Mouse (Mus musculus) hindbrain, embryonic 13.5 days (tissue): ENCODE measurements around the gene Lypd4. TPM values are rescaled to one million over a fixed set of nuclear protein-coding genes. Genes with fewer than 3 reads are reported as not detected.

Experiments used
- ATAC-seq: fragments of 200-750 bp; cut with Nextera tagmentation; 2 replicates; pipeline ENCODE4 v1.8.0; 2017; ENCODE audit warnings: moderate TSS enrichment; ENCODE audit not compliant: low FRiP score
- H3K27ac ChIP-seq: fragments of 300-500 bp; sonication (generic); 2 replicates; pipeline ENCODE4 v1.5.1; 2015; ENCODE audit warnings: inconsistent platforms, mild to moderate bottlenecking, moderate library complexity
- H3K27me3 ChIP-seq: fragments of 300-500 bp; sonication (generic); 2 replicates; pipeline ENCODE4 v1.6.1; 2015; ENCODE audit warnings: mild to moderate bottlenecking, inconsistent platforms
- H3K36me3 ChIP-seq: fragments of 300-500 bp; sonication (generic); 2 replicates; pipeline ENCODE4 v1.6.1; 2015; ENCODE audit warnings: mild to moderate bottlenecking, inconsistent platforms
- H3K4me1 ChIP-seq: fragments of 300-500 bp; sonication (generic); replicated peaks from 2 replicates; pipeline ENCODE4 v1.6.1; 2015; ENCODE audit warnings: inconsistent platforms
- H3K4me2 ChIP-seq: fragments of 300-500 bp; sonication (generic); 2 replicates; pipeline ENCODE4 v1.6.1; 2015; ENCODE audit warnings: inconsistent platforms, mild to moderate bottlenecking, moderate library complexity
- H3K4me3 ChIP-seq: fragments of 300-500 bp; sonication (generic); 2 replicates; pipeline ENCODE4 v1.5.1; 2015; ENCODE audit warnings: mild to moderate bottlenecking, inconsistent platforms
- H3K9ac ChIP-seq: fragments of 300-500 bp; sonication (generic); 2 replicates; pipeline ENCODE4 v1.6.1; 2015; ENCODE audit warnings: mild to moderate bottlenecking, inconsistent platforms
- H3K9me3 ChIP-seq: fragments of 300-500 bp; sonication (generic); 2 replicates; pipeline ENCODE4 v1.6.1; 2016; ENCODE audit warnings: inconsistent platforms
- WGBS: fragments of 180-500 bp; shearing (Covaris S2); methylation state at CpG from one replicate; pipeline ENCODE4 v1.1.7; 2015; 5-methylcytosine and 5-hydroxymethylcytosine counted together
- polyA plus RNA-seq: library from polyadenylated mRNA; unstranded; fragments of >200 nt; fragmentation: Nextera tagmentation; extraction: Ambion mirVana; gene quantifications from 2 replicates; pipeline ENCODE4 v1.2.1, GENCODE M21; 2015

Lypd4 gene
- polyA plus RNA-seq, 1 experiment from 2014 or later: not detected

DNA sequence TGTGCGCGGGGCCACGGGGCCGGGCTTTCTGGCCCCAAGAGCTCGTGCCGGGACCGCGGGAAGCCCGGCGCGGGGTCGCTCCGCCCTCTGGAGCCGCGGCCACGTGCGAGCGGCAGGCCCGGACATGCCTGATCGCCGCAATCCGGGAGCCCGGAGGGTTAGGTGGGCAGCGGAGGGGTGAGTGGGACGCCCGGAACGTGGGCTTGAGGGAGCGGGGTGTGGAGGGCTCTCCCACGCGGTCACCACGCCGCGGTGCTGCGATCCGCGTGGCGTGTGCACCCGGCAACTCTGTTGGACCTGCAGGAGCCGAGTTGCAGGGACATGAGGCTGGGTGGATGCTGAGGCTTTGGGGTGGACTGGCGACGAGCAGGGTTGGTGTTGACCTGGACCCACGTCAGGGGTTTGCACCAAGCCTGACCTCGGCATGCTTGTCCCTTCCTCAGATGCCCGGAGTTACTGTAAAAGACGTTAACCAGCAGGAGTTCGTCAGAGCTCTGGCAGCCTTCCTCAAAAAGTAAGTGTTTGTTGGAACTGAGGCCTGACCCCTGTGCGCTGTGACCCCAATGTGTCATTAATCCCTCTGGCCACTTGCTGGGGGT, 15.1 kb upstream of the Lypd4 start:
- Histone ChIP-seq H3K4me2 (peak overlapping the region; percentile 89), H3K9ac (peak overlapping the region; percentile 100), H3K27me3 (no peaks in the 10 kb centered on the region), H3K4me1 (peaks cover 33% of the 10 kb centered on the region), H3K36me3 (peaks cover 42% of the 10 kb centered on the region), H3K9me3 (no peaks in the 10 kb centered on the region), H3K27ac (peak overlapping the region; percentile 91), H3K4me3 (peak overlapping the region; percentile 96)
- peak; percentile 9; the same call in 1 of the 2 replicates for ATAC-seq
- WGBS: 1% methylated on average over 46 of the region's 47 CpGs

DNA sequence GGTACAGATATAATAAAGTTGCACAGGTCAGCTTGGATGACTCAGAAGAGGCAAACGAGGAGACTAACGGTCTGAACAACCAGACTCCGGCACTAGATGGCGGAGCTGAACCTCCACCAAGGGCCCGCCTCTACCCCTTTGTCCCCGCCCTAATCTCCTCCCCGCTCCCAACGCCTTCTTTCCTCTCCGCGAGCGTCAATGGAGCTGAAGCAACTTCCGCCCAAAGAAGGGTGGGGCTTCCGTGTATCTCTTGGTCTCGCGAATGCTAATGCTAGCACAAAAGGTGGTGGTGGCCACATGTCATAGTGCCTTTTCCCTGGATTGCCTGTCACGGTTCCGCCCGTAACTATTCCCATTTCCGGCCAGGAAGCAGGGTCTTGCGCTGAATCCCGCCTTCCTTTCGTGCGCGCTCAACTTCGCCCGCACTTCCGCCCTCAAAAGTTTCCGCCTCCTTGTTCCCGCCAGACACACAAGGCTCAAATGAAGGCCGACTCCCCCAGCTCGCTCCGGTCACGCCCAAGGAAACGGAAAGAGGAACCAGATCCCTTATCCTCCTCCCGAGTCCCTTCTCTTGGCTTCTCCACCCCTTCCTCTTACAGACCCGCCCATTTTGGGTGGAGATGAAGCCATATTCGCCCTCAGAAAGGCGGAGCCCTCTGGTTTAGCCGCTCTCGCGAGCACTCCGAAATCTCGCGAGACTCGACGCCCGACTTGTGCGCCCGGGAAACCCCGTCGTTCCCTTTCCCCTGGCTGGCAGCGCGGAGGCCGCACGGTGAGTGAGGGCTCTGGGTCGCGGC, 14.4 kb upstream of the Lypd4 start, which contains the start of gene Rps19:
Gene Rps19 (plus strand): TSS at position 476 of the 797 bp plus-strand sequence.
- H3K27me3 ChIP-seq: no peaks in the 10 kb centered on the region
- under 1% methylated on average over 57 of the region's 57 CpGs for WGBS
- H3K4me3 ChIP-seq: peak within 1 kb of the TSS; percentile 96
- ATAC-seq: peak; percentile 94
- H3K9me3 ChIP-seq: no peaks in the 10 kb centered on the region
- H3K36me3 ChIP-seq: peaks cover 35% of the 10 kb centered on the region
- H3K4me1 ChIP-seq: peaks cover 33% of the 10 kb centered on the region
- peak within 1 kb of the TSS; percentile 100 for H3K9ac ChIP-seq
- H3K27ac ChIP-seq: peak within 1 kb of the TSS; percentile 91
- peak within 1 kb of the TSS; percentile 89 for H3K4me2 ChIP-seq

DNA sequence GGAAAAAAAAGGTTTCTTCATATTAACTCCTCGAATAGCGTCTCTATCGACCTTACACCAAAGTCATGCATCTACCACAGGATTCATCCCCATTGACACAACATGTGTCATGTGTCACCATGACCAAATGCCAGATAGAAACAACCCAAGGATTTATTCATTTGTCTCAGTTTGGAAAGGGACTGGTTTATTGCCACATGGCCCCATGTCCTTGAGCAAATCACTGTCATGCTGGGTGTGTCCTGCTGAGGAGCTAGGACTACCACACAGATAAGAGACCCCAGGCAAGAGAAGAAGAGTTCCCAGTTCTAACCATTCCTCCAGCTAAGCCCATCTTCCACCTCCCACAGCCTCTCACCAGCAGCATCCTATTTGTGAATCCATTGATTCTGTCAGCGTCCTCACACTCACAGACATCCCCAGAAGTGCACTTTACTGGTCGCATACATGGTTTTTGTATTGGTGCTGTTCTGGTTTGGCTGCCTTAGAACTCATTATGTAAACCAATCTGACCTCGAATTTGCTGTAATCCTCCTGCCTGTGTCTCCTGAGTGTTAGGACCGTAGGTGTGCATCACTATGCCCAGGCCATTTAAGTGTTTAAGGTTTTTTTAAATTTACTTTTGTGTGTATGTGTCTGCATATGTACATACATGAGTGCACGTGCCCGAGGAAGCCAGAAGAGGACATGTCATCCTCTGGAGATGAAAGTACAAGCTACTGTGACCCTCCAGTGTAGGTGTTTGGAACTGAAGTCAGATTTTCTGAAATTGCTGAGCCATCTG, 12.9 kb upstream of the Lypd4 start:
- Histone ChIP-seq H3K4me2 (no peak overlapping the region), H3K36me3 (peaks cover 20% of the 10 kb centered on the region), H3K4me3 (no peak overlapping the region), H3K9ac (no peak overlapping the region), H3K27ac (no peak overlapping the region), H3K27me3 (no peaks in the 10 kb centered on the region), H3K9me3 (no peaks in the 10 kb centered on the region), H3K4me1 (peaks cover 26% of the 10 kb centered on the region)
- 96% methylated on average over 9 of the region's 9 CpGs for WGBS
- ATAC-seq: no peak

DNA sequence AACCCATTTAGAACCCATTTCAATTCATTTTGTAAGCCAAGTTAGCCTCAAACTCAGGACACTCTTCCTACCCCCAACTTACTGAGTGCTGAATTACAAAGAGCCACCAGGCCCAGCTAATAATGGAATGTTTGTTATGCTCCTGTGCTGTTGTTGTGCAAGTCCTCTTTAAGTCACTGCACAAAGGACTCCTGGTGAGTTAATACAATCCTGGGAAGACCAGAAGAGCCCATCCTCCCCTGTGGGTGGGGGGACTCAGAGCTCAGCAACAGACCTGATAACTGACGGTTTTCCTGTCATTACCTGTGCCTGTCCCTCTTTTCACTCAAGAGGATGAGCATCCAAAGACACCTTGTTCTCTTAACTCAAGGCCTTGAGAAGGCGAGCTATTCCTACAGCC, 9.9 kb upstream of the Lypd4 start:
- WGBS: 22% methylated on average over 2 of the region's 2 CpGs
- Histone ChIP-seq H3K9me3 (no peaks in the 10 kb centered on the region), H3K4me3 (no peak overlapping the region), H3K27me3 (0 out of 2 replicates have a peak, but pooled peaks cover 5% of the 10 kb centered on the region), H3K4me2 (no peak overlapping the region), H3K36me3 (no peaks in the 10 kb centered on the region), H3K4me1 (no peaks in the 10 kb centered on the region), H3K9ac (peak overlapping the region; percentile 56; the same call in 1 of the 2 replicates), H3K27ac (no peak overlapping the region)
- no peak for ATAC-seq

DNA sequence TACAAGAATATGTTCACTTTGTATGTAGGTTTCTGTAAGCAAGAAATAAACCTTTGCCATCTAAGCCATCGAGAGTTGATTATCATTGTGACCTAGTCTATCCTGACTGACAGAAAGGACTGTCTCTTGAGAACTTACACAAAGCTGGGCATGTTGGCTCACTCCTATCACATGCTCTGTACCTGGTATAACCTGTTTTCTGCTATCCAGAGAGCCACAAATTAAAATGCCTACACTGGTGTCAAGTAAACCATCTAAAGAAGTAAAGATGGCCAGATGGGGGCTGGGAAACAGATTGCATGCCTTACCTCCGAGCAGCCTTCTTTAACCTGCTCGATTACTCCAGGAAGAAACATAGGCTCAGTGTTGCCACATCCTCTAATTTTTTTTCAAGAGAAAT, 7.8 kb upstream of the Lypd4 start:
- H3K4me2 ChIP-seq: no peak overlapping the region
- no peaks in the 10 kb centered on the region for H3K36me3 ChIP-seq
- no peak overlapping the region for H3K9ac ChIP-seq
- H3K27ac ChIP-seq: no peak overlapping the region
- H3K9me3 ChIP-seq: no peaks in the 10 kb centered on the region
- H3K4me1 ChIP-seq: no peaks in the 10 kb centered on the region
- no peak overlapping the region for H3K4me3 ChIP-seq
- 90% methylated on average over 3 of the region's 3 CpGs for WGBS
- no peak for ATAC-seq
- 0 out of 2 replicates have a peak, but pooled peaks cover 5% of the 10 kb centered on the region for H3K27me3 ChIP-seq

- H3K9me3 ChIP-seq: no peaks in the 10 kb centered on the region
- no peak overlapping the region for H3K9ac ChIP-seq
- H3K4me3 ChIP-seq: no peak overlapping the region
- WGBS: 51% methylated on average over 17 of the region's 17 CpGs
- H3K36me3 ChIP-seq: no peaks in the 10 kb centered on the region
- no peak overlapping the region for H3K27ac ChIP-seq
- H3K27me3 ChIP-seq: peaks cover 17% of the 10 kb centered on the region
- ATAC-seq: no peak
- H3K4me2 ChIP-seq: no peak overlapping the region
- H3K4me1 ChIP-seq: no peaks in the 10 kb centered on the region
Measured at GRCm38 (mm10) chr7:24869080-24869479, 661 bp downstream of the Lypd4 start.

DNA sequence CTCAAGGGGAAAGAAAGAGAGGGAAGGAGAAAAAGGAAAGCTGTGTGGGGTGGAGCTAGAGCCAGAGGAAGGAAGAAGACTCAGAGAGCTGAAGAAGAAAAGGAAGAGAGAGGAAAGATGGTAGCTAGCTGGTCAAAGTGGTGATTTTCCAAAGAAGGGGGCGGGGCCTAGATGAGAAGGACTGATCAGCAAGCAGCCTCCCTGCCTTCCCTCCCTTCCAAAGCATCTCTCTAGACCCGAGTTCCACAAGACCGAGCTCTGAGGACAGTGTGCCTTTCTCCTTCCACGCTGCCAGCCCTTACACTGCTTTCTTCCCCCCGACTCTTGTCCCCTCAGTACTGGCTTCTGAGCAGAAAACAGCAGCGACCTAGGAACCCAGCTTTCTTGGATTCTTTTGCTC, 5.6 kb downstream of the Lypd4 start:
- peak overlapping the region; percentile 23; the same call in 1 of the 2 replicates for H3K27ac ChIP-seq

DNA sequence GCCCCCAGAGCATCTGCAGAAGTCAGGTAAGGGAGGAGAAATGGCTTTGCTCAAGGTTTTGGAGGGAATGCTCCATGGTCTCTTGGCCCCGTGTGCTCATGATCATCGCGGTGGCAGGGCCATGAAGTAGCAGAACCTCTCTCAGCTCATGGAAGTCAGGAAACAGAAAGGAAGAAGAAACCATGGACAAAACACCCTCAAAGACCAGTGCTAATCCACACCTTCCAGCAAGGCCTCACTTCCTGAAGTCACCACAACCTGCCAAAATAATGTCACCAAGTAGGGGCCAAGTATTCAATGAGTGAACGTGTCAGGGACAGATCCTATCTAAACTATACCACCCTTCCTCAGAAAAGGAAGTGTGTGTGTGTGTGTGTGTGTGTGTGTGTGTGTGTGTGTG, 6.9 kb downstream of the Lypd4 start:
- Histone ChIP-seq H3K9ac (no peak overlapping the region), H3K4me2 (no peak overlapping the region), H3K4me1 (no peaks in the 10 kb centered on the region), H3K9me3 (no peaks in the 10 kb centered on the region), H3K27ac (no peak overlapping the region), H3K27me3 (0 out of 2 replicates have a peak, but pooled peaks cover 7% of the 10 kb centered on the region), H3K4me3 (no peak overlapping the region), H3K36me3 (no peaks in the 10 kb centered on the region)
- no peak for ATAC-seq
- WGBS: 85% methylated on average over 4 of the region's 4 CpGs

More for the DNA sequence above, 5.6 kb downstream of the Lypd4 start:
- no peak overlapping the region for H3K4me3 ChIP-seq
- H3K9ac ChIP-seq: no peak overlapping the region
- H3K4me1 ChIP-seq: no peaks in the 10 kb centered on the region
- 22% methylated on average over 6 of the region's 6 CpGs for WGBS
- no peak overlapping the region for H3K4me2 ChIP-seq
- H3K27me3 ChIP-seq: 0 out of 2 replicates have a peak, but pooled peaks cover 7% of the 10 kb centered on the region
- no peaks in the 10 kb centered on the region for H3K36me3 ChIP-seq
- no peak for ATAC-seq
- no peaks in the 10 kb centered on the region for H3K9me3 ChIP-seq

DNA sequence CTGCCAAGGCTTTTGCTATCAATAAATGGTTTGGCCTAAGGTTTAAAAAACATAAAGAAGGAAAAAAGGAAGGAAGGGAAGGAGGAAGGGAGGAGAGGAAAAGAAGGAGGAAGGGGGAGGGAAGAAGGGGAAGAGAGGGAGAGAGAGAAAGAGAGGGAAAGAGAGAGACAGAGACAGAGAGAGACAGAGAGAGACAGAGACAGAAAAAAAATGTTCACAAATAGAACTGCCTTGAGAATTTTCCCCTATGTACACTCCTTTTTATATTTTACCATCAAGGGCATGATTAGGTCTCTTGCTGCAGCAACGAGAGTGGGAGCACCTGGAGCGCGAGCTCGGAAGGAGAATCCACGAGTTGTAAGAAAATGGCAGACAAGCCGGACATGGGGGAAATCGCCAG, 7.8 kb downstream of the Lypd4 start, which contains the start of gene Gm9844:
Gene Gm9844 (plus strand): TSS at position 301 of the 400 bp plus-strand sequence.
- no peak for ATAC-seq
- H3K4me1 ChIP-seq: no peaks in the 10 kb centered on the region
- H3K4me3 ChIP-seq: no peak within 1 kb of the TSS
- no peaks in the 10 kb centered on the region for H3K36me3 ChIP-seq
- no peak within 1 kb of the TSS for H3K9ac ChIP-seq
- H3K27ac ChIP-seq: no peak within 1 kb of the TSS
- H3K27me3 ChIP-seq: 0 out of 2 replicates have a peak, but pooled peaks cover 7% of the 10 kb centered on the region
- 88% methylated on average over 7 of the region's 7 CpGs for WGBS
- no peak within 1 kb of the TSS for H3K4me2 ChIP-seq
- no peaks in the 10 kb centered on the region for H3K9me3 ChIP-seq

- no peak overlapping the region for H3K9ac ChIP-seq
- ATAC-seq: no peak
- H3K4me3 ChIP-seq: no peak overlapping the region
- no peaks in the 10 kb centered on the region for H3K36me3 ChIP-seq
- no peaks in the 10 kb centered on the region for H3K4me1 ChIP-seq
- 73% methylated on average over 5 of the region's 5 CpGs for WGBS
- H3K27ac ChIP-seq: no peak overlapping the region
- H3K4me2 ChIP-seq: no peak overlapping the region
- no peaks in the 10 kb centered on the region for H3K9me3 ChIP-seq
- H3K27me3 ChIP-seq: no peaks in the 10 kb centered on the region
Measured at GRCm38 (mm10) chr7:24859234-24859633, 10.5 kb downstream of the Lypd4 start.

GRCm38 (mm10) chr7:24856460-24857120, 13.2 kb downstream of the Lypd4 start:
- Histone ChIP-seq H3K9ac (no peak overlapping the region), H3K4me1 (no peaks in the 10 kb centered on the region), H3K27me3 (no peaks in the 10 kb centered on the region), H3K27ac (no peak overlapping the region), H3K36me3 (no peaks in the 10 kb centered on the region), H3K4me2 (no peak overlapping the region), H3K9me3 (no peaks in the 10 kb centered on the region), H3K4me3 (no peak overlapping the region)
- no peak for ATAC-seq
- 34% methylated on average over 6 of the region's 6 CpGs for WGBS
